Mouse (Mus musculus): ENCODE data around the gene Ppp1r7. TPM values are rescaled to one million over a fixed set of nuclear protein-coding genes. Genes with fewer than 3 reads are reported as not detected.

Gene Ppp1r7
- total and polyA plus RNA-seq, 2 experiments from 2014 or later, result 12.9 to 62.9 TPM

GRCm38 (mm10) chr1:93323973-93324372 is 18.7 kb upstream of the Ppp1r7 start:
- H3K4me2 ChIP-seq (ENCODE audit: low read depth, low read length, poor library complexity, severe bottlenecking), result no peak overlapping the region
- no peak overlapping the region for H3K4me3 ChIP-seq (ENCODE audit: low read depth, low read length)
- H3K9ac ChIP-seq (replicated peaks; ENCODE audit: low read length, poor library complexity, severe bottlenecking), result no peak overlapping the region
- DNase-seq (ENCODE audit: low spot score) (no peak), ATAC-seq (ENCODE audit: low FRiP score) (no peak)
- no peaks in the 10 kb centered on the region for H3K4me1 ChIP-seq (ENCODE audit: insufficient read depth, low read length)
- H3K27me3 ChIP-seq (ENCODE audit: insufficient read depth, low read length), result no peaks in the 10 kb centered on the region
- 95% methylated on average over 6 of the region's 6 CpGs for WGBS
- no peak for TF ChIP-seq CTCF (IDR thresholded peaks at IDR 0.05)
- peaks cover 43% of the 10 kb centered on the region for H3K36me3 ChIP-seq (ENCODE audit: insufficient read depth, low read length)
- H3K27ac ChIP-seq (ENCODE audit: low read depth, low read length), result no peak overlapping the region
- no peaks in the 10 kb centered on the region for H3K9me3 ChIP-seq (ENCODE audit: low read length)

GRCm38 (mm10) chr1:93326446-93326845 is 16.2 kb upstream of the Ppp1r7 start:
- 94% methylated on average over 3 of the region's 3 CpGs for WGBS
- Histone ChIP-seq H3K36me3 (ENCODE audit: insufficient read depth, low read length) (peaks cover 24% of the 10 kb centered on the region; the same call in 1 of the 2 replicates), H3K27ac (ENCODE audit: low read depth, low read length) (no peak overlapping the region), H3K4me2 (ENCODE audit: low read depth, low read length, poor library complexity, severe bottlenecking) (no peak overlapping the region), H3K4me3 (ENCODE audit: low read depth, low read length) (no peak overlapping the region), H3K27me3 (ENCODE audit: insufficient read depth, low read length) (no peaks in the 10 kb centered on the region), H3K9ac (replicated peaks; ENCODE audit: low read length, poor library complexity, severe bottlenecking) (no peak overlapping the region), H3K9me3 (ENCODE audit: low read length) (no peaks in the 10 kb centered on the region), H3K4me1 (ENCODE audit: insufficient read depth, low read length) (no peaks in the 10 kb centered on the region)
- ATAC-seq (ENCODE audit: low FRiP score) (no peak), DNase-seq (ENCODE audit: low spot score) (no peak)
- no peak for TF ChIP-seq CTCF (IDR thresholded peaks at IDR 0.05)

GRCm38 (mm10) chr1:93334621-93335020 is 8.0 kb upstream of the Ppp1r7 start:
- TF ChIP-seq CTCF (IDR thresholded peaks at IDR 0.05), result no peak
- no peaks in the 10 kb centered on the region for H3K27me3 ChIP-seq (ENCODE audit: insufficient read depth, low read length)
- H3K9ac ChIP-seq (replicated peaks; ENCODE audit: low read length, poor library complexity, severe bottlenecking), result no peak overlapping the region
- no peaks in the 10 kb centered on the region for H3K4me1 ChIP-seq (ENCODE audit: insufficient read depth, low read length)
- DNase-seq (ENCODE audit: low spot score) (peak; percentile 1), ATAC-seq (ENCODE audit: low FRiP score) (no peak)
- 85% methylated on average over 2 of the region's 2 CpGs for WGBS
- no peaks in the 10 kb centered on the region for H3K9me3 ChIP-seq (ENCODE audit: low read length)
- no peak overlapping the region for H3K4me3 ChIP-seq (ENCODE audit: low read depth, low read length)
- H3K4me2 ChIP-seq (ENCODE audit: low read depth, low read length, poor library complexity, severe bottlenecking), result no peak overlapping the region
- peaks cover 3% of the 10 kb centered on the region; the same call in 1 of the 2 replicates for H3K36me3 ChIP-seq (ENCODE audit: insufficient read depth, low read length)
- no peak overlapping the region for H3K27ac ChIP-seq (ENCODE audit: low read depth, low read length)

GRCm38 (mm10) chr1:93343504-93344047 is 922 bp downstream of the Ppp1r7 start:
- Histone ChIP-seq H3K27ac (ENCODE audit: low read depth, low read length) (peak overlapping the region; percentile 49; the same call in 1 of the 2 replicates), H3K9ac (replicated peaks; ENCODE audit: low read length, poor library complexity, severe bottlenecking) (peak overlapping the region; percentile 77)
- WGBS, result 1% methylated on average over 38 of the region's 39 CpGs

GRCm38 (mm10) chr1:93347176-93347575 is 4.5 kb downstream of the Ppp1r7 start:
- TF ChIP-seq CTCF (IDR thresholded peaks at IDR 0.05), result no peak
- Histone ChIP-seq H3K9me3 (ENCODE audit: low read length) (no peaks in the 10 kb centered on the region), H3K4me1 (ENCODE audit: insufficient read depth, low read length) (0 out of 2 replicates have a peak, but pooled peaks cover 5% of the 10 kb centered on the region), H3K27ac (ENCODE audit: low read depth, low read length) (no peak overlapping the region), H3K36me3 (ENCODE audit: insufficient read depth, low read length) (peaks cover 31% of the 10 kb centered on the region), H3K27me3 (ENCODE audit: insufficient read depth, low read length) (no peaks in the 10 kb centered on the region), H3K9ac (replicated peaks; ENCODE audit: low read length, poor library complexity, severe bottlenecking) (no peak overlapping the region), H3K4me2 (ENCODE audit: low read depth, low read length, poor library complexity, severe bottlenecking) (no peak overlapping the region), H3K4me3 (ENCODE audit: low read depth, low read length) (no peak overlapping the region)
- ATAC-seq (ENCODE audit: low FRiP score), result no peak
- WGBS, result 96% methylated on average over 5 of the region's 5 CpGs
- DNase-seq (ENCODE audit: low spot score), result no peak

More at GRCm38 (mm10) chr1:93343504-93344047, 922 bp downstream of the Ppp1r7 start:
- DNase-seq (ENCODE audit: low spot score) (peak; percentile 99), ATAC-seq (ENCODE audit: low FRiP score) (peak; percentile 98)
- Histone ChIP-seq H3K36me3 (ENCODE audit: insufficient read depth, low read length) (peaks cover 12% of the 10 kb centered on the region; the same call in 1 of the 2 replicates), H3K4me3 (ENCODE audit: low read depth, low read length) (peak overlapping the region; percentile 82), H3K9me3 (ENCODE audit: low read length) (no peaks in the 10 kb centered on the region), H3K4me2 (ENCODE audit: low read depth, low read length, poor library complexity, severe bottlenecking) (peak overlapping the region; percentile 93), H3K4me1 (ENCODE audit: insufficient read depth, low read length) (0 out of 2 replicates have a peak, but pooled peaks cover 5% of the 10 kb centered on the region), H3K27me3 (ENCODE audit: insufficient read depth, low read length) (no peaks in the 10 kb centered on the region)
- peak; percentile 65 for TF ChIP-seq CTCF (IDR thresholded peaks at IDR 0.05)

- H3K4me3 ChIP-seq (ENCODE audit: low read depth, low read length), result no peak overlapping the region
Measured at GRCm38 (mm10) chr1:93349701-93350100, 7.0 kb downstream of the Ppp1r7 start.

More at GRCm38 (mm10) chr1:93349701-93350100, 7.0 kb downstream of the Ppp1r7 start:
- no peak for DNase-seq (ENCODE audit: low spot score)
- ATAC-seq (ENCODE audit: low FRiP score), result no peak
- H3K27me3 ChIP-seq (ENCODE audit: insufficient read depth, low read length), result no peaks in the 10 kb centered on the region
- H3K36me3 ChIP-seq (ENCODE audit: insufficient read depth, low read length), result peaks cover 53% of the 10 kb centered on the region
- 70% methylated on average over 4 of the region's 4 CpGs for WGBS
- TF ChIP-seq CTCF (IDR thresholded peaks at IDR 0.05), result no peak
- H3K9ac ChIP-seq (replicated peaks; ENCODE audit: low read length, poor library complexity, severe bottlenecking), result no peak overlapping the region
- H3K4me2 ChIP-seq (ENCODE audit: low read depth, low read length, poor library complexity, severe bottlenecking), result no peak overlapping the region
- H3K9me3 ChIP-seq (ENCODE audit: low read length), result no peaks in the 10 kb centered on the region
- H3K27ac ChIP-seq (ENCODE audit: low read depth, low read length), result no peak overlapping the region
- no peaks in the 10 kb centered on the region for H3K4me1 ChIP-seq (ENCODE audit: insufficient read depth, low read length)

Data from midbrain, postnatal 0 days (tissue).